Mouse (Mus musculus): ENCODE results near the gene Dzip1. TPM values are rescaled to one million over a fixed set of nuclear protein-coding genes. Genes with fewer than 3 reads are reported as not detected.
A peak's percentile ranks its signal among the peaks of the same experiment; 100 is the strongest.

The Dzip1 gene
- 42.5 and 54.6 TPM in 2 replicates for polyA plus RNA-seq (2011; ENCODE audit: insufficient read length, low read depth, missing spikeins)

DNA sequence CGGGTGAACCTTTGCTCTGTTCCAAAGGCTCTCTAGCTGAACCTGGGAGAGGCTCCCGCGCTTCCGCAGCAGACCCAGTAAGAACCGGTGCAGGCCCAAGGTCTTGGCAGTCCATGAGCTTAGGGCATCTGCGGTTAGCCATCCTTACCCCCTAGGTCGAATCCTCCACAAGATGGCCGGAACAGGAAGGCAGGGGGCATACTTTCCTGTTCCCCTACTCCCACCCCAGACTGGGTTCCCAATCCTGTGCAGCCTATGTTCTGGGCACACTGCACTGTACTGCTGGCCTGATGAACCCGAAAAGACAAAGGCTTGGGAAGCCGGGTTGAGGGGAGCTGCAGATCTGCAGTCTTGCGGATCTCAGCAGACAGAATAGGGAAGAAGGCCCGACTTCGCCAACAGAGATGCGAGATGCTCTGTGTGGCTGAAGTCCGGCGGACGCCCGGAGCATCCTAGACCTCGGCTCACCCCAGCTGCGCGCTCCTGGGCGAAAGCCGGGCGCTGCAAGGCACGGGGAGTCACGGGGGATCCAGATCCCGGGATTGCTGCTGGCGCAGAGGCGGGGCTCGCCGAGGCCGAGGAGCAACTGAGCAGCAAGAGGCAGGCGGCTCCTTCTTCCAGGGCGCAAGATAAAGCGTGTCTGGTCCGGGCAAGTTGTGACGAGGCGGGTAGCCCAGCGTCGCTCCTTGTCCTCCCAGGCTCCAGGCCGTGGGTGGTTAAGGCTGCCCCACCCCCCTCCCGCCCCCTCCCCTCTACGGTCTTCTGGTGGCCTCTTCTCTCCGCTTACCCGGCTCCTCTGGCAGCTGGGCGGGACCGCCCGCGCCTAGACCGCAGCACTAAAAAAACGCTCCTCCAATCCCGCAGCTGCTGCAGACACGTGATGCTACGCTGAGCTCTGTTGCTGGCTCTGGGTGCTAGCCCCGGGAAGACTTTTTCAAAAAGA is at the start of gene Dzip1:
TSS of gene Dzip1 (minus strand) at position 788 of the 943 bp plus-strand sequence.
- TF ChIP-seq POLR2A (IDR thresholded peaks at IDR 0.05; ENCODE audit: low read depth, low read length) (peak; percentile 53; the same call in 1 of the 2 replicates), CTCF (IDR thresholded peaks at IDR 0.05; ENCODE audit: borderline replicate concordance, insufficient read depth, low read length) (no peak)
- peak within 1 kb of the TSS; percentile 76 for H3K4me3 ChIP-seq (ENCODE audit: insufficient read depth, low read length)
- peaks cover 3% of the 10 kb centered on the region for H3K4me1 ChIP-seq (ENCODE audit: control insufficient read depth, insufficient read depth, low read length)

DNA sequence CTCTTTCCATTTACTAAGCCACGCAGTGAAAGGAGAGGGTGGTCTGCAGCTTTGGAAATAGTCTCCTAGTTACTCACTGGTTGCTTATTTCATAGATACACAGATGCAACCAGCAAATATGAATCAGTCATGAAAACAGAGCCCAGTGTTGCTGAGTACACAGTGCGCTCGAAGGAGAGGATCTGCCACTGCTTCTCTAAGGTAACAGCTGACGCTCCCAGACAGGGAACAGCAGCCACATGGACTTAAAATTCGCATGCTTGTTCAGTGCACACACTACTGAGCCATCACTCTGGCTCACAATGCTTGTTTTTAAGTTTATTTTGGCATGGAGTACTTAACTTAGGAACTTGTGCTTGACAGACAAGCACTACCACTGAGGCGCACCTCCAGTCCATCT is 47.0 kb upstream of the Dzip1 start:
- no peak overlapping the region for H3K27ac ChIP-seq (ENCODE audit: insufficient read depth, low read length)
- TF ChIP-seq POLR2A (IDR thresholded peaks at IDR 0.05; ENCODE audit: low read depth, low read length): no peak
- H3K4me1 ChIP-seq (ENCODE audit: control insufficient read depth, insufficient read depth, low read length): no peaks in the 10 kb centered on the region
- H3K4me3 ChIP-seq (ENCODE audit: insufficient read depth, low read length): no peak overlapping the region

More for the DNA sequence above, at the start of gene Dzip1:
- H3K27ac ChIP-seq (ENCODE audit: insufficient read depth, low read length): peak within 1 kb of the TSS; percentile 82

DNA sequence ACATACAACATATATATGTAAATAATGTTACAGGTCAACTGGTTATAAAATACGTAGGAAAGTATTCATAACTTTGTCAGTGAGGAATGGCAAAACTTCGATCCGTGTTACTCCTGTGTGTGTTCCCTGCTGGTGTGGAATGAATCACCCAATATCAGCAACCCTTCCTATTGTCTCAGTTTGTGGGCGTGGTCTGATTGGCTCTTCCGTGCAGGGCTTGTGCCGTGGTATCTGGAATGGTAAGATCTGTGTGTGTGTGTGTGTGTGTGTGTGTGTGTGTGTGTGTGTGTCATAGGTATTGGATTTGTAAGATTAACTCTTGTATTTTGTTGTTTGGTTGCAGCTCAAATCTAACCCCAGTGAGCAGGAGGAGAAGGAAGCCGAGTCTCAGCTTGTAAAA is 42.4 kb upstream of the Dzip1 start:
- no peak for TF ChIP-seq POLR2A (IDR thresholded peaks at IDR 0.05; ENCODE audit: low read depth, low read length)
- no peak for TF ChIP-seq CTCF (IDR thresholded peaks at IDR 0.05; ENCODE audit: borderline replicate concordance, insufficient read depth, low read length)
- Histone ChIP-seq H3K27ac (ENCODE audit: insufficient read depth, low read length) (no peak overlapping the region), H3K4me3 (ENCODE audit: insufficient read depth, low read length) (no peak overlapping the region), H3K4me1 (ENCODE audit: control insufficient read depth, insufficient read depth, low read length) (no peaks in the 10 kb centered on the region)

DNA sequence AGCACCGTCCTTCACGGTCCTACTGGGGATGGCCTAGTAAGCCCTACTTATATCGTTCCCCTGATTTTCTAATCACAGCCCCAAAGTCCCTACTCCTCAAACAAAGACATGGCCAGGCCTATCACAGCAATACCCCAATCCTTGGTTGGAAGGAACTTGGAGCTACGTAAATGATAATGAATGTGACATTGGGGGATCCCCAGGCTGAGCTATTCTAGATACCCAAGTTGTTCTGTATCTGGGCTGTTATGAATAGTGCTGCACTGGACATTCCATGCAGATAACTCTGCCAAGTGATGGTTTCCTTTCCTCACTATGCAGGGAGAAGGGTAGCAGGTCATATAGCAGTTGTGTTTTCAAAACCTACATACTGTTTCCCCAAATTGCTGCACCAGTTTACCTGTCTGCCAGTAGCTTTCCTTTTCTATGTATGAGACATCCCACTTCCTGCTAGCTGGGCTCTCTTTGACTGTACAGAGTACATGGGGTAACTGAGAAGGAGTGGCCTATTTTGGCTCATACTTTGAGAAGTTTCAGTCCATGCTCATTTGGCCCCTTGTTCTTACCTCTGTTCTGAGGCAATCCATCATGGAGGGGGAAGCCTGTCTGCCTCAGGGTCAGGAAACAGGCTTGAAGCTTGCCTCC is 40.2 kb upstream of the Dzip1 start:
- TF ChIP-seq CTCF (IDR thresholded peaks at IDR 0.05; ENCODE audit: borderline replicate concordance, insufficient read depth, low read length) (no peak), POLR2A (IDR thresholded peaks at IDR 0.05; ENCODE audit: low read depth, low read length) (no peak)
- H3K27ac ChIP-seq (ENCODE audit: insufficient read depth, low read length): no peak overlapping the region
- H3K4me3 ChIP-seq (ENCODE audit: insufficient read depth, low read length): no peak overlapping the region
- H3K4me1 ChIP-seq (ENCODE audit: control insufficient read depth, insufficient read depth, low read length): no peaks in the 10 kb centered on the region

DNA sequence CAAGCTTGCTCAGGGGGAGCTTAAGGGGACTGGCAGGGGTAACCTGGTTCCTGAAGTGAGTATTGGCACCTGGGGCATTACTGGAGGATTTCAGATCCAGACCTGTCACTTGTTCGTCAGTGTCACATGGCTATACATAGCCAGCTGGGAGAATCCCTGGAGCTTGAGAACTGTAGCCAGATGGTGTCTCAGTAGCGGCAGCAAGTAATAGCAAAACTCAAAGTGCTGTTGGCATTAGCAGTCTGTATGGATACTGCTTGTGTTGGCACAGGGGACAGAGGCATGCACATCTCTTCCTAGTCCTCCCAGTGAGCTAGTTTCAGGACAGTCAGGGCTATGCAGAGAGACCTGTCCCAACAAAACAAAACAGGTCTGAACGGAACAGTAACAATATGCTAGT is 32.8 kb upstream of the Dzip1 start:
- no peak for TF ChIP-seq POLR2A (IDR thresholded peaks at IDR 0.05; ENCODE audit: low read depth, low read length)
- no peak for TF ChIP-seq CTCF (IDR thresholded peaks at IDR 0.05; ENCODE audit: borderline replicate concordance, insufficient read depth, low read length)
- Histone ChIP-seq H3K27ac (ENCODE audit: insufficient read depth, low read length) (no peak overlapping the region), H3K4me1 (ENCODE audit: control insufficient read depth, insufficient read depth, low read length) (no peaks in the 10 kb centered on the region), H3K4me3 (ENCODE audit: insufficient read depth, low read length) (no peak overlapping the region)

DNA sequence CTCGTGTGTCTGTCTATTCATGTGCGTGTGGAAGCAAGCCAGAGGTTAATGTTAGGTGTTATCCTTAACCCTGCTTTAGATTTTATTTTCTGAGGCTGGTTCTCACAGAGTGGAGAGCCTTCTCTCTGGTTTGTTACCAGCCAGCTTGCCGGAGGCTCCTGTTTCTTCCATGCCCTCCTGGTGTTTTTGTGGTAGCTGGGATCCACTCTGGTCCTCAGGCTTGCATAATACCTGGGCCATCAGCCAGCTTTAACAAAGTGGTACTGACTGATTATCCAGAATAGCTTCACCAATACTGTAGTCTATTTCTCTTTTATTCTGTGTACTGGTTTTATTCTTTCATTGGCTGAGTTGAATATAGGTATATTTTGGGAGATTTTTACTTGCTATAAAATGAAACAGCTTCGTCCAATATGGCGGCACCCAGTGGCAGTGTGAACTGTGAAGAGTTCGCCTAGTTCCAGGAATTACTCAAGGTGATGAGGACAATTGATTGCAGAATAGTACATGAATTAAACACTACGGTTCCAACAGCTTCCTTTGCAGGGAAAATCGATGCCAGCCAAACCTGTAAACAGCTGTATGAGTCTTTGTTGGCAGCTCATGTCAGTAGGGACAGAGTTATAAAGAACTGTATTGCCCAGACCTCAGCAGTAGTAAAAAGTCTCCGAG is 26.8 kb upstream of the Dzip1 start:
- no peak overlapping the region for H3K4me3 ChIP-seq (ENCODE audit: insufficient read depth, low read length)
- H3K4me1 ChIP-seq (ENCODE audit: control insufficient read depth, insufficient read depth, low read length): peaks cover 3% of the 10 kb centered on the region; the same call in 1 of the 2 replicates
- TF ChIP-seq CTCF (IDR thresholded peaks at IDR 0.05; ENCODE audit: borderline replicate concordance, insufficient read depth, low read length): no peak
- TF ChIP-seq POLR2A (IDR thresholded peaks at IDR 0.05; ENCODE audit: low read depth, low read length): no peak
- H3K27ac ChIP-seq (ENCODE audit: insufficient read depth, low read length): no peak overlapping the region

GRCm38 (mm10) chr14:118948841-118949240 is 23.6 kb upstream of the Dzip1 start:
- Histone ChIP-seq H3K27ac (ENCODE audit: insufficient read depth, low read length) (no peak overlapping the region), H3K4me3 (ENCODE audit: insufficient read depth, low read length) (no peak overlapping the region), H3K4me1 (ENCODE audit: control insufficient read depth, insufficient read depth, low read length) (peaks cover 3% of the 10 kb centered on the region; the same call in 1 of the 2 replicates)
- TF ChIP-seq POLR2A (IDR thresholded peaks at IDR 0.05; ENCODE audit: low read depth, low read length): no peak
- no peak for TF ChIP-seq CTCF (IDR thresholded peaks at IDR 0.05; ENCODE audit: borderline replicate concordance, insufficient read depth, low read length)

DNA sequence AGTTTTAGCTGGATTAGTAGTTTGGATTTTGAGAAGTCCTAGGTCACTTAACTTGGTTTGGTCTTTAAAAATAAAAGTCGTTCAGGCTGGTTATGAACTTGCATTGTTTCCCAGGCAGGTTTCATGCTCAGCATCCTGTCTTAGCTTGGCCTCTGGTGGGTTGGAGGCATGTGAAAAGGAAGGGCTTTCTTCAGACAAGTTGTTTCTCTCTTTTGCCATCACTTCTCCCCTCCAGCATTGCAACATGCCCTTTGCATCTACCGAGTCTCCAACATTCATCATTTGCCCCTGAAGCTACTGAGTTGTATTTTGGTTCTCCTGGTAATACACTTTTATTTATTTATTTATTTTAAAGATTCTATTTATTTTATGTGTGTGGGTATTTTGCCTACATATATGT is 19.4 kb upstream of the Dzip1 start:
- H3K27ac ChIP-seq (ENCODE audit: insufficient read depth, low read length): no peak overlapping the region
- TF ChIP-seq POLR2A (IDR thresholded peaks at IDR 0.05; ENCODE audit: low read depth, low read length): no peak
- TF ChIP-seq CTCF (IDR thresholded peaks at IDR 0.05; ENCODE audit: borderline replicate concordance, insufficient read depth, low read length): no peak
- H3K4me3 ChIP-seq (ENCODE audit: insufficient read depth, low read length): no peak overlapping the region
- peaks cover 13% of the 10 kb centered on the region for H3K4me1 ChIP-seq (ENCODE audit: control insufficient read depth, insufficient read depth, low read length)

DNA sequence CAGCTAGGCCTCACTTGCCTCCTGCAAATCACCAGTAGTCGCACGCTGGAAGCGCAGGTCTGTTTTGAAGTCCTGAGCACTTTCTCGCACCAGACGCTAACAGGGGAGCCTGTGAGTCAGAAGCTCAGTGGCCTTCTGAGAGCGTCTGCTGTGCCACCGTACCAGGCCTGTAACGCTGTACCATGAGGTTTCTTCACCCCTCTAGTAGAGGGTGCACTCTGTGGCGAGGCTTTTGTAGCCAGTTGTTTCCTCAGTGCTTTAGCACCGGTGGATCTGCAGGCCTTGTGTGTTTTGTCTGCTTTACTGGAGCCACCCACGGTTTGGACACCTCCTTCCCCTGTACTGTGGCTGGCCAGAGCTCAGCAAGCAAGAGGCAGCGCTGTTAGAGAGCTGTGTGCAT is 16.8 kb upstream of the Dzip1 start:
- H3K4me1 ChIP-seq (ENCODE audit: control insufficient read depth, insufficient read depth, low read length): peaks cover 14% of the 10 kb centered on the region
- no peak overlapping the region for H3K4me3 ChIP-seq (ENCODE audit: insufficient read depth, low read length)
- no peak for TF ChIP-seq POLR2A (IDR thresholded peaks at IDR 0.05; ENCODE audit: low read depth, low read length)
- no peak for TF ChIP-seq CTCF (IDR thresholded peaks at IDR 0.05; ENCODE audit: borderline replicate concordance, insufficient read depth, low read length)
- no peak overlapping the region for H3K27ac ChIP-seq (ENCODE audit: insufficient read depth, low read length)
